Mouse (Mus musculus) CH12.LX (cell line): ENCODE results near the gene Carmil1. TPM values are rescaled to one million over a fixed set of nuclear protein-coding genes. Genes with fewer than 3 reads are reported as not detected.

Experiments used
- DNase-seq: peaks from one replicate; pipeline ENCODE4 v3.0.0-alpha.2; 2013; ENCODE audit errors: extremely low read depth
- H3K27ac ChIP-seq: 2 replicates; pipeline ENCODE4 v1.5.1; 2012; ENCODE audit warnings: low read depth, mild to moderate bottlenecking, control low read depth, moderate library complexity; ENCODE audit not compliant: insufficient read depth
- H3K27me3 ChIP-seq: replicated peaks from 2 replicates; pipeline ENCODE3; 2012; ENCODE audit warnings: inconsistent platforms
- H3K36me3 ChIP-seq, 2 experiments: replicated peaks in 1 of 2; 2 replicates each; pipeline versions ENCODE3 to v1.6.1; 2012; ENCODE audit warnings: inconsistent platforms in 1 of 2, low read length in 1 of 2, mild to moderate bottlenecking in 1 of 2, mixed read lengths in 1 of 2, moderate library complexity in 1 of 2; ENCODE audit not compliant: control insufficient read depth in 1 of 2, insufficient read depth in 1 of 2
- H3K4me1 ChIP-seq, 2 experiments: 2 replicates each; pipeline ENCODE4 v1.6.1; 2012; ENCODE audit warnings: inconsistent platforms in 1 of 2, moderate library complexity in 1 of 2; ENCODE audit not compliant: insufficient read depth in 2 of 2, control insufficient read depth in 1 of 2
- H3K4me2 ChIP-seq: 2 replicates; pipeline ENCODE4 v1.6.1; 2012; ENCODE audit warnings: low read depth, mild to moderate bottlenecking, control low read depth; ENCODE audit not compliant: poor library complexity, insufficient read depth, severe bottlenecking
- H3K4me3 ChIP-seq, 3 experiments: fragments of 150-350 bp in 1 of 3; sonication (generic) in 1 of 3; replicated peaks in 1 of 3; 2 replicates each; pipeline versions ENCODE3 to v1.5.1; 2011 to 2012; ENCODE audit warnings: low read depth in 2 of 3, low read length in 2 of 3, mild to moderate bottlenecking in 2 of 3, moderate library complexity in 2 of 3, control low read depth in 1 of 3, improper control_type of control experiment in 1 of 3, inconsistent platforms in 1 of 3, mixed read lengths in 1 of 3; ENCODE audit not compliant: poor library complexity in 1 of 3
- H3K79me2 ChIP-seq: replicated peaks from 2 replicates; pipeline ENCODE4 v1.6.1; 2012; ENCODE audit warnings: mild to moderate bottlenecking, moderate library complexity; ENCODE audit not compliant: control insufficient read depth, poor library complexity, insufficient read depth, severe bottlenecking; ENCODE audit errors: extremely low read depth
- H3K9ac ChIP-seq: 2 replicates; pipeline ENCODE4 v1.6.1; 2012; ENCODE audit warnings: low read depth, mild to moderate bottlenecking, control low read depth, moderate library complexity; ENCODE audit not compliant: insufficient read depth
- H3K9me3 ChIP-seq: replicated peaks from 2 replicates; pipeline ENCODE3; 2012; ENCODE audit warnings: low read length, inconsistent platforms, mixed read lengths
- BHLHE40 ChIP-seq: IDR thresholded peaks from 2 replicates; pipeline ENCODE4 v1.6.1; 2011; ENCODE audit warnings: mild to moderate bottlenecking, low read depth, low read length, improper control_type of control experiment
- CHD1 ChIP-seq: IDR thresholded peaks from 2 replicates; pipeline ENCODE4 v1.6.1; 2012; ENCODE audit warnings: low read depth, low read length, improper control_type of control experiment, inconsistent platforms
- CHD2 ChIP-seq: IDR thresholded peaks from 2 replicates; pipeline ENCODE4 v1.6.1; 2011; ENCODE audit warnings: low read length, improper control_type of control experiment
- CTCF ChIP-seq, 2 experiments: IDR thresholded peaks in 1 of 2; conservative IDR thresholded peaks in 1 of 2; 2 replicates each; pipeline ENCODE4 v1.5.1; 2011 to 2012; ENCODE audit warnings: low read depth in 2 of 2, low read length in 2 of 2, improper control_type of control experiment in 1 of 2, inconsistent platforms in 1 of 2, mild to moderate bottlenecking in 1 of 2, moderate library complexity in 1 of 2
- EP300 ChIP-seq: IDR thresholded peaks from 2 replicates; pipeline ENCODE4 v1.6.1; 2011; ENCODE audit warnings: low read length, improper control_type of control experiment
- ETS1 ChIP-seq: conservative IDR thresholded peaks from 2 replicates; pipeline ENCODE4 v1.6.1; 2012; ENCODE audit warnings: low read depth, mild to moderate bottlenecking, inconsistent platforms, low read length, improper control_type of control experiment, moderate library complexity
- GABPA ChIP-seq: IDR thresholded peaks from 2 replicates; pipeline ENCODE4 v1.6.1; 2012; ENCODE audit warnings: low read depth, low read length, improper control_type of control experiment, inconsistent platforms; ENCODE audit not compliant: insufficient replicate concordance
- HCFC1 ChIP-seq: IDR thresholded peaks from 2 replicates; pipeline ENCODE4 v1.6.1; 2012; ENCODE audit warnings: low read depth, mild to moderate bottlenecking, inconsistent platforms, low read length, improper control_type of control experiment
- IRF4 ChIP-seq: IDR thresholded peaks from 2 replicates; pipeline ENCODE4 v1.6.1; 2014; ENCODE audit warnings: low read depth, mild to moderate bottlenecking, inconsistent platforms, low read length, improper control_type of control experiment
- JUN ChIP-seq: IDR thresholded peaks from 2 replicates; pipeline ENCODE4 v1.6.1; 2011; ENCODE audit warnings: low read depth, mild to moderate bottlenecking, low read length, improper control_type of control experiment, moderate library complexity; ENCODE audit not compliant: insufficient read depth
- JUND ChIP-seq: conservative IDR thresholded peaks from 2 replicates; pipeline ENCODE4 v1.6.1; 2011; ENCODE audit warnings: low read depth, low read length, improper control_type of control experiment
- MYC ChIP-seq: IDR thresholded peaks from 2 replicates; pipeline ENCODE4 v1.6.1; 2011; ENCODE audit warnings: low read depth, mild to moderate bottlenecking, improper control_type of control experiment, low read length
- NELFE ChIP-seq: IDR thresholded peaks from 2 replicates; pipeline ENCODE4 v1.6.1; 2011; ENCODE audit warnings: low read depth, low read length, improper control_type of control experiment
- NRF1 ChIP-seq: IDR thresholded peaks from 2 replicates; pipeline ENCODE4 v1.6.1; 2014; ENCODE audit warnings: low read depth, mild to moderate bottlenecking, inconsistent platforms, low read length, improper control_type of control experiment, moderate library complexity
- PAX5 ChIP-seq: IDR thresholded peaks from 2 replicates; pipeline ENCODE4 v1.6.1; 2012; ENCODE audit warnings: low read length, inconsistent platforms, mixed read lengths
- POLR2AphosphoS2 ChIP-seq: IDR thresholded peaks from 2 replicates; pipeline ENCODE4 v1.6.1; 2011; ENCODE audit warnings: low read depth, low read length, improper control_type of control experiment
- RAD21 ChIP-seq: IDR thresholded peaks from 2 replicates; pipeline ENCODE4 v1.6.1; 2011; ENCODE audit warnings: low read depth, mild to moderate bottlenecking, low read length, improper control_type of control experiment, moderate library complexity
- TBP ChIP-seq: conservative IDR thresholded peaks from 2 replicates; pipeline ENCODE4 v1.6.1; 2011; ENCODE audit warnings: low read depth, low read length, improper control_type of control experiment
- TCF12 ChIP-seq: IDR thresholded peaks from 2 replicates; pipeline ENCODE4 v1.6.1; 2014; ENCODE audit warnings: low read depth, mild to moderate bottlenecking, inconsistent platforms, low read length, improper control_type of control experiment
- UBTF ChIP-seq: IDR thresholded peaks from 2 replicates; pipeline ENCODE4 v1.6.1; 2012; ENCODE audit warnings: low read depth, mild to moderate bottlenecking, inconsistent platforms, low read length, improper control_type of control experiment, moderate library complexity
- USF1 ChIP-seq: IDR thresholded peaks from 2 replicates; pipeline ENCODE4 v1.6.1; 2014; ENCODE audit warnings: low read depth, mild to moderate bottlenecking, inconsistent platforms, low read length, improper control_type of control experiment
- USF2 ChIP-seq: conservative IDR thresholded peaks from 2 replicates; pipeline ENCODE4 v1.6.1; 2011; ENCODE audit warnings: low read depth, low read length, improper control_type of control experiment
- ZC3H11A ChIP-seq: IDR thresholded peaks from 2 replicates; pipeline ENCODE4 v1.6.1; 2012; ENCODE audit warnings: low read depth, mild to moderate bottlenecking, inconsistent platforms, low read length, improper control_type of control experiment
- ZKSCAN1 ChIP-seq: IDR thresholded peaks from 2 replicates; pipeline ENCODE4 v1.6.1; 2012; ENCODE audit warnings: low read depth, inconsistent platforms, low read length, improper control_type of control experiment, borderline replicate concordance
- ZMIZ1 ChIP-seq: IDR thresholded peaks from 2 replicates; pipeline ENCODE4 v1.6.1; 2012; ENCODE audit warnings: low read depth, mild to moderate bottlenecking, inconsistent platforms, low read length, improper control_type of control experiment
- ZNF384 ChIP-seq: IDR thresholded peaks from 2 replicates; pipeline ENCODE4 v1.6.1; 2012; ENCODE audit warnings: low read depth, low read length, improper control_type of control experiment, inconsistent platforms
- dilution Hi-C: fragments of 300-500 bp; cut with MboI; formaldehyde crosslinking; loops from 2 replicates; pipeline ENCODE4 v1.14.3; 2020; ENCODE audit warnings: low sequenced_read_pairs; ENCODE audit not compliant: extremely low pct_unique_long_range_greater_than_20kb, extremely low pct_ligation_motif_present
- in situ Hi-C: fragments of 300-500 bp; cut with MboI; formaldehyde crosslinking; loops from 3 replicates; pipeline ENCODE4 v1.14.3; 2019; ENCODE audit warnings: low sequenced_read_pairs, low pct_ligation_motif_present, low pct_unique_long_range_greater_than_20kb, mixed read lengths
- polyA plus RNA-seq: library from polyadenylated mRNA; unstranded; fragments of >175 nt; gene quantifications from 2 replicates; pipeline ENCODE4 v1.2.1, GENCODE M21; 2012; ENCODE audit warnings: low read depth; ENCODE audit not compliant: insufficient read length
- total RNA-seq, 2 experiments: library from RNA; depleted of rRNA; stranded (reverse); fragments of 300-350 nt in 1 of 2; fragments of >200 nt in 1 of 2; gene quantifications; 2 replicates each; pipeline ENCODE4 v1.2.3; 2012 to 2014

Gene Carmil1
- total and polyA plus RNA-seq, 3 experiments: 1.1 to 9.4 (median 7.2) TPM

- DNase-seq: no peak
- H3K9ac ChIP-seq: no peak overlapping the region
- no peaks in the 10 kb centered on the region for H3K4me1 ChIP-seq
- no peak overlapping the region for H3K27ac ChIP-seq
- H3K27me3 ChIP-seq: no peaks in the 10 kb centered on the region
- H3K36me3 ChIP-seq: peaks cover 0 to 6% of the 10 kb centered on the region in 2 experiments
- H3K79me2 ChIP-seq: no peaks in the 10 kb centered on the region
- no peak for TF ChIP-seq HCFC1
- TF ChIP-seq RAD21: no peak
- no peak for TF ChIP-seq CTCF (conservative IDR thresholded peaks at IDR 0.05 in 1 of 2, IDR thresholded peaks at IDR 0.05 in 1 of 2; ENCODE audit: low read depth in 2 of 2, low read length in 2 of 2)
- TF ChIP-seq USF2: no peak
- TF ChIP-seq MYC: no peak
- no peak for TF ChIP-seq CHD1
- TF ChIP-seq PAX5: no peak
- no peak for TF ChIP-seq TCF12
- TF ChIP-seq TBP: no peak
- TF ChIP-seq ZNF384: no peak
- TF ChIP-seq ZC3H11A: no peak
- TF ChIP-seq ZMIZ1: no peak
- TF ChIP-seq EP300: no peak
- no peak for TF ChIP-seq BHLHE40
- TF ChIP-seq, all 38 proteins: peak for 0
- in situ Hi-C loops (no loop called here), dilution Hi-C loops (no loop called here)
- H3K4me3 ChIP-seq: no peak overlapping the region
- no peak overlapping the region for H3K4me2 ChIP-seq
- no peaks in the 10 kb centered on the region for H3K9me3 ChIP-seq
These were observed 134.1 kb downstream of the Carmil1 start for GRCm38 (mm10) chr13:24146541-24146940.

DNA sequence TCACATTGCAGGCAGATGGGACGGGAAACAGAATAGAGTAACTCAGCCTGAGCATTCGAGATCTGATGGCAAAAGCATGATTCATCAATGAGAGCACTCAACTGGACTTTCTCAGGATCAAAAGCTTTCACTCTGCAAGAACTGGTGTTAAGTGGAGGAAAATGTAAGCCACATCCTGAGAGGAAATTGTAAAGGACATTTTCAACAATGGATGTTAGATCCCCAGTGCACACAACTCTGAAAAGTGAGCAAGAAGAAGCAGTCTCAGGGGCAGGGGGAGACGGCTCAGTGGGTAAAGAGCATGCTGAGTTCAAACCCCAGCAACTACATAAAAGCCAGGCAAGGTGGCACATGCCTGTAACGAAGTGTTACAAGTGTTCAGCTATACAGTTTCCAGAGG lies 135.7 kb downstream of the Carmil1 start:
- dilution Hi-C loops: no loop called here
- H3K36me3 ChIP-seq: peaks cover 0 to 4% of the 10 kb centered on the region in 2 experiments
- no peak overlapping the region for H3K27ac ChIP-seq

More for the DNA sequence above, 135.7 kb downstream of the Carmil1 start:
- TF ChIP-seq EP300: no peak
- TF ChIP-seq PAX5: no peak
- no peak for TF ChIP-seq RAD21
- no peak for TF ChIP-seq JUN
- no peak for TF ChIP-seq ETS1
- TF ChIP-seq JUND: no peak
- no peak for TF ChIP-seq NELFE
- no peak for TF ChIP-seq NRF1
- TF ChIP-seq TCF12: no peak
- TF ChIP-seq ZNF384: no peak
- TF ChIP-seq HCFC1: no peak
- no peak for TF ChIP-seq GABPA
- TF ChIP-seq CHD1: no peak
- TF ChIP-seq ZKSCAN1: no peak
- TF ChIP-seq UBTF: no peak
- TF ChIP-seq POLR2AphosphoS2: no peak
- TF ChIP-seq CTCF (conservative IDR thresholded peaks at IDR 0.05 in 1 of 2, IDR thresholded peaks at IDR 0.05 in 1 of 2; ENCODE audit: low read depth in 2 of 2, low read length in 2 of 2): no peak
- TF ChIP-seq CHD2: no peak
- TF ChIP-seq IRF4: no peak
- TF ChIP-seq USF1: no peak
- in situ Hi-C loops: no loop called here
- Histone ChIP-seq H3K79me2 (no peaks in the 10 kb centered on the region), H3K4me2 (no peak overlapping the region), H3K9ac (no peak overlapping the region), H3K4me1 (no peaks in the 10 kb centered on the region), H3K9me3 (no peaks in the 10 kb centered on the region), H3K4me3 (no peak overlapping the region), H3K27me3 (no peaks in the 10 kb centered on the region)
- no peak for DNase-seq
